In genomic region chr9:105377622-105378021, GRCm38 (mm10) we compare ENCODE assay signal across 24 mouse cellular contexts. TPM values are rescaled to one million over a fixed set of nuclear protein-coding genes. Genes with fewer than 3 reads are reported as not detected.
"Had no signal": no experiment of that assay in that cellular context is flagged by ENCODE, and none has a peak within 500 bp of the region (broad histone marks: within the 10 kb centered on the region; RNA-seq: fewer than 3 reads in every experiment).

No protein-coding gene starts in this region.

- H3K27ac ChIP-seq: kidney, embryonic 15.5 days; left cerebral cortex, adult 2 months; liver, embryonic 13.5 days; midbrain, embryonic 12.5 days; neural tube, embryonic 12.5 days; neural tube, embryonic 15.5 days; stomach, embryonic 15.5 days had no signal

- H3K4me2 ChIP-seq: kidney, embryonic 15.5 days; liver, embryonic 13.5 days; midbrain, embryonic 12.5 days; neural tube, embryonic 12.5 days; neural tube, embryonic 15.5 days; stomach, embryonic 15.5 days had no signal

- H3K36me3 ChIP-seq: kidney, embryonic 15.5 days; liver, embryonic 13.5 days; midbrain, embryonic 12.5 days; neural tube, embryonic 12.5 days; neural tube, embryonic 15.5 days; stomach, embryonic 15.5 days had no signal

- H3K4me3 ChIP-seq: kidney, embryonic 15.5 days; left cerebral cortex, adult 2 months; liver, embryonic 13.5 days; midbrain, embryonic 12.5 days; neural tube, embryonic 12.5 days; neural tube, embryonic 15.5 days; stomach, embryonic 15.5 days had no signal

- H3K9me3 ChIP-seq: kidney, embryonic 15.5 days; liver, embryonic 13.5 days; midbrain, embryonic 12.5 days; neural tube, embryonic 12.5 days; neural tube, embryonic 15.5 days; stomach, embryonic 15.5 days had no signal

- DNase-seq: kidney, adult 11 months; kidney, adult 8-10 months; kidney, postnatal 10 days; kidney, postnatal 36 days; layer of hippocampus, adult 9-11 months; liver, embryonic 13.5 days; lung, adult 2 months; lung, postnatal 14 days; lung, postnatal 4 days; right cerebral cortex, adult 18-20 months; right cerebral cortex, postnatal 14 days; spleen, adult 18-20 months; thymus, adult 18-20 months; thymus, postnatal 36 days had no signal

- H3K27me3 ChIP-seq: kidney, embryonic 15.5 days; liver, embryonic 13.5 days; midbrain, embryonic 12.5 days; neural tube, embryonic 12.5 days; neural tube, embryonic 15.5 days; stomach, embryonic 15.5 days had no signal

- H3K4me1 ChIP-seq: kidney, embryonic 15.5 days; liver, embryonic 13.5 days; midbrain, embryonic 12.5 days; stomach, embryonic 15.5 days had no signal

- H3K9ac ChIP-seq: kidney, embryonic 15.5 days; liver, embryonic 13.5 days; midbrain, embryonic 12.5 days; neural tube, embryonic 12.5 days; neural tube, embryonic 15.5 days; stomach, embryonic 15.5 days had no signal

RNA-seq across cellular contexts. Expression of gene Nek11, which starts 17.7 kb away (rescaled TPM):
- total RNA-seq: liver, adult 2 months; megakaryocyte progenitor cell, adult 5-6 weeks; megakaryocyte-erythroid progenitor cell, adult 5-6 weeks had no signal
- polyA plus RNA-seq: liver, adult 2 months; liver, embryonic 13.5 days; liver, embryonic 16.5 days had no signal
